Mouse (Mus musculus) C3H10T1/2 (cell line): ENCODE results near the gene Sgtb. TPM values are rescaled to one million over a fixed set of nuclear protein-coding genes. Genes with fewer than 3 reads are reported as not detected.

Experiments
- polyA plus RNA-seq, 2 experiments: library from polyadenylated mRNA; unstranded; fragments of >200 nt; fragmentation: generic; extraction: Trizol; gene quantifications; one replicate each; pipeline ENCODE4 v1.2.1; 2012; ENCODE audit warnings: missing spikeins in 2 of 2

The Sgtb gene
- polyA plus RNA-seq: 1 to 10 TPM in 1 of 2 experiments, under 1 TPM in 1; 0.06 to 1.8 TPM

DNA sequence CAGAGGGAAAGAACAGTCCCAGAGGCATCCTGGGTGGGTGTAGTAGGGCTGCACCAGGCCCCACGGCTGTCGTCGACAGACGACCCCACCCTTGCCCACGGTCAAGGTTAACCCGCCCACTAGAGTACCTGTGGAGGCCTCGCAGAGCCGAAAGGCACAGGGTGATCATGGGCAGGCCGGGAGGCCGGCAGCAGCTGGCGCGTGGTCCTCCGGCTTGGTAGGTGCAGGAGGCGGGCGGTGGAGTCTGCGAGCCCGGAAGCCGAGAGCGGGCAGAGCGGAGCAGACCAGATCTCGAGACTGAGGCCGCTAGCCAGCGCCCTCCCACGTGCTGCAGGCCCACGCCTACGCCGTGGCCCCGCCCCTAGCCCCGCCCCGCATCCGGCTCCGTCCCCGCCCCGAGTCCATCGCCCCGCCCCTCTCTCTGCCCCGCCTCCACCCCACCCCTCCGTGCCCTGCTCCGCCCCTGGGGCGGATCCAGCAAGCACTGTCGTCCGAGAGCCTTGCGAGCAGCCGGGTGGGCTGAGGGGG lies at the start of gene Sgtb, which contains the start of gene Nln:
Sgtb (plus strand) TSS at position 454 of the 528 bp plus-strand sequence.
Nln (minus strand) TSS at position 327 of the 528 bp plus-strand sequence.

DNA sequence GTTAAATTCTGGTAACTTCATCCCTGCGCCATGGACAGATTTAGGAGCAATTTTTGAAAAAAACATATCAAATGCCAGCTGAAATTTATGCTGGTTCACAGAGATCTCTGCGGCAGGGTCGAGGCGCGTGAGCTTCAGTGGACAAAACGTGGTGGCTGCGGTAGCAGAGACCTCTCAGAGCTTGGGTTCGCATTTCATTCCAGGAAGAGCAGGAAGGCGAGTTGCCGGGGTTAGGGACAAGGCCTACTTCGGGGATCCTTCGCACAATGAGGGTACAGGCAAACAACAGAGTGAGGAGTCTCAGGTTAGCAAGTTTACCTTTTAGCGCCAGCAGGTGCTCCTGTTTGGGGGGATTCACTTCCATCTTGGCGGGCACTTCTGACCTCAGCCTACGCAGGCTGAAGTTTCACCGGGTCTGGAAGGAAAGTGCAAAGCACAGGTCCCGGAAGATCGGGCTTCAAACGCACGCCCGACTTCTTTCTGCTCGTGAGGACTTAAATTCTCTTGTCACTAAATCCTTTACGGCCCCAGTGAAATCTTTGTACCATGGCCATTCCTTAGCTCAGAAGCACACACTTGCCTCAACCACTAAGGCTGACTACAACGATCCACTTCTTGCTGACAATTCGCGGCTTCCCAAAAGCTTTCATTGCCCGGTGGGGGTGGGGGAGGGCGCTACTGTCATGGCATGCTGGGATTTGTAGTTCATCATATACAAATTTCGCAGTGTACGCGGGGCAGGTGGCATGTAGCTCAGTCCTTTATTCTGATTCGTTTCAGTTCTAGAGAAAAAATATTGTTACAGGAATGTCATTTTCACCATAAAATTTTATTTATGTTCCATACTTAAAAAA lies 68.5 kb downstream of the Sgtb start, which contains the start of gene Trappc13:
Trappc13 (minus strand) TSS at position 674 of the 854 bp plus-strand sequence.

DNA sequence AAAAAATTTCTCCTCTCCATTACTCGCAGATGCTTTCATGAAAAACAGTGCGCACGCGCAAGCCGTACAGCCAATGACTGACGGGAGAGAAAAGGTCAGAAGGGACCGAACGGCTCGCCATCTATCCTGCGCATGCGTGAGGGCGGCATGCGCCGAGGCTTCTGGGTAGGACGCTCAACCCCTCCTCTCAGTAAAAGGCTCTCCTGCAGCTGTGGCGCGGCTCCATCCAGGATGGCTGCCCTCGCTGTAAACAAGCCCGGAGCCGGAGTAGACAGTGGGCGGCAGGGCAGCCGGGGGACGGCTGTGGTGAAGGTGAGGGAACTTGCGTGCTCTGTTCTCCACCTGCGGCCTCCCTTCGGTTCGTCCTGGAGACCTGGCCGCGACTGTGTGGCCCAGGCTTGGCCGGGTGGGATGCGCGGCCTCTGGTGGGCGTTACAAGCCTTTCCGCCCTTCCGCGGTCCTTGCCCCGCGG lies 69.1 kb downstream of the Sgtb start, which contains the start of gene Trim23:
Trim23 (plus strand) TSS at position 148 of the 472 bp plus-strand sequence.

Other genes starting within 250 kb of the Sgtb start
- 1 to 10 TPM in 1 of 2 experiments, under 1 TPM in 1; 0.44 to 8.2 TPM for gene Erbin, start 189.2 kb upstream of the Sgtb start, polyA plus RNA-seq
- 1 to 10 TPM; 2.9 to 9.6 TPM for gene Nln, start 127 bp upstream of the Sgtb start, polyA plus RNA-seq
- gene Trappc13, start 68.7 kb downstream of the Sgtb start, polyA plus RNA-seq: 10 to 100 TPM in 1 of 2 experiments, 1 to 10 TPM in 1; 2.2 to 13.9 TPM
- 1 to 10 TPM in 1 of 2 experiments, under 1 TPM in 1; 0.11 to 1.7 TPM for gene Trim23, start 69.1 kb downstream of the Sgtb start, polyA plus RNA-seq
- gene Cenpk, start 118.9 kb downstream of the Sgtb start, polyA plus RNA-seq: 1 to 10 TPM in 1 of 2 experiments, under 1 TPM in 1; 0.91 to 4.1 TPM
- 1 to 10 TPM in 1 of 2 experiments, under 1 TPM in 1; 0.34 to 2.7 TPM for gene Ppwd1, start 119.1 kb downstream of the Sgtb start, polyA plus RNA-seq
- gene Adamts6, start 178.1 kb downstream of the Sgtb start, polyA plus RNA-seq: under 1 TPM; under 0.01 to 0.57 TPM